Mouse (Mus musculus): Measurements from ENCODE around the gene Plekhn1. TPM values are rescaled to one million over a fixed set of nuclear protein-coding genes. Genes with fewer than 3 reads are reported as not detected.

Gene Plekhn1
- total and polyA plus RNA-seq, 2 experiments from 2014 or later, result 19.3 to 46.6 TPM

DNA sequence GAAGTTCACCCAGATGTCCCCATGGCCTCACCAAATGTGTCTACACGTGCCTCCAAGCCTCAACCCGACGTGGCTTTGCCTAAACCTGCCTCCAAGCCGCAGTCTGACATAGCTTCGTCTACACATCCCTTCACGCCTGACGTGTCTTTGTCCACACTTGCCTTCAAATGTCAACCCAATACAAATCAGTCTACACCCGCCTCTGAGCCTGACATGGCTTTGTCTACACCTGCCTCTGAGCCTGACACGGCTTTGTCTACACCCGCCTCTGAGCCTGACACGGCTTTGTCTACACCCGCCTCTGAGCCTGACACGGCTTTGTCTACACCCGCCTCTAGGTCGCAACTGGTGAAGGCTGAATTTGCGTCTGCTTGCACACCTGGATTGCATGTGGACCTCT lies 16.8 kb downstream of the Plekhn1 start:
- H3K27ac ChIP-seq (ENCODE audit: low read depth, low read length), result no peak overlapping the region
- no peak for TF ChIP-seq CTCF (IDR thresholded peaks at IDR 0.05)
- ATAC-seq (ENCODE audit: low FRiP score) (no peak), DNase-seq (ENCODE audit: low spot score) (no peak)
- no peaks in the 10 kb centered on the region for H3K4me1 ChIP-seq (ENCODE audit: insufficient read depth, low read length)
- H3K36me3 ChIP-seq (ENCODE audit: insufficient read depth, low read length), result no peaks in the 10 kb centered on the region; the same call in 1 of the 2 replicates
- H3K4me3 ChIP-seq (ENCODE audit: low read depth, low read length), result no peak overlapping the region
- H3K9ac ChIP-seq (replicated peaks; ENCODE audit: low read length, poor library complexity, severe bottlenecking), result no peak overlapping the region
- 81% methylated on average over 16 of the region's 16 CpGs for WGBS
- H3K4me2 ChIP-seq (ENCODE audit: low read depth, low read length, poor library complexity, severe bottlenecking), result no peak overlapping the region
- H3K27me3 ChIP-seq (ENCODE audit: insufficient read depth, low read length), result no peaks in the 10 kb centered on the region
- H3K9me3 ChIP-seq (ENCODE audit: low read length), result no peaks in the 10 kb centered on the region

DNA sequence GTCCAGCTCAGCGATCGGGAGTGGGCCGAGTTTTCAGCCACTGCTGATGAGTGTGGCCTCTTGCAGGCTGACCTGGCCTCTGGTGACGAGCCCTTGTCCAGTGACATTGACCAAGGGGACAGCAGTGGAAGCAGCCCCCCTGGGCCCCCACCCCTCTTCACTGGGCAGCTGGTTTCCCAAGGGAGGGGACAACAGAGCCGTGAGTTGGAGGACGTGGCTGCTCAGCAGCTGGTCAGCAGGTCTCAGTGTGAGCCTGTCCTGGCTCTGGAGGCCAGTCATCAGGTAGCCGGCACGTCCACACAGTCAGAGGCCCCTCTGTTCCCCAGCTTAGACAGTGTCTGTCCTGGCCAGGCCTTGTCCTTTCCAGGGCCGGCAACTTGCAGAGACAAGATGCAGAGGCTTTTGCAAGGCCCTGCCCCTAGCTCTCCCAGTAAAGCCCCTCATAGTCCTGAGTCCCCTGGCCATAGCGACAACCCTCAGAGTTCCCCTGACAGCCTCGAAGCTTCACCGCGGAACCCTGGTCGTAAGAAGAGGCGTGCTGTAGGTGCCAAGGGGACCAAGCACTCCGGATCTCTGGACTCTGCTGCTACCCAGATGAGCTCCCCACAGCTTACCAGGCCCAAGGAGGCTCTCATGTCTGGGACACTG lies 17.5 kb downstream of the Plekhn1 start:
- ATAC-seq (ENCODE audit: low FRiP score) (no peak), DNase-seq (ENCODE audit: low spot score) (no peak)
- Histone ChIP-seq H3K36me3 (ENCODE audit: insufficient read depth, low read length) (no peaks in the 10 kb centered on the region; the same call in 1 of the 2 replicates), H3K4me2 (ENCODE audit: low read depth, low read length, poor library complexity, severe bottlenecking) (no peak overlapping the region), H3K4me3 (ENCODE audit: low read depth, low read length) (no peak overlapping the region), H3K9me3 (ENCODE audit: low read length) (no peaks in the 10 kb centered on the region), H3K27ac (ENCODE audit: low read depth, low read length) (no peak overlapping the region), H3K27me3 (ENCODE audit: insufficient read depth, low read length) (no peaks in the 10 kb centered on the region), H3K4me1 (ENCODE audit: insufficient read depth, low read length) (no peaks in the 10 kb centered on the region), H3K9ac (replicated peaks; ENCODE audit: low read length, poor library complexity, severe bottlenecking) (no peak overlapping the region)
- WGBS, result 80% methylated on average over 16 of the region's 16 CpGs
- no peak for TF ChIP-seq CTCF (IDR thresholded peaks at IDR 0.05)

DNA sequence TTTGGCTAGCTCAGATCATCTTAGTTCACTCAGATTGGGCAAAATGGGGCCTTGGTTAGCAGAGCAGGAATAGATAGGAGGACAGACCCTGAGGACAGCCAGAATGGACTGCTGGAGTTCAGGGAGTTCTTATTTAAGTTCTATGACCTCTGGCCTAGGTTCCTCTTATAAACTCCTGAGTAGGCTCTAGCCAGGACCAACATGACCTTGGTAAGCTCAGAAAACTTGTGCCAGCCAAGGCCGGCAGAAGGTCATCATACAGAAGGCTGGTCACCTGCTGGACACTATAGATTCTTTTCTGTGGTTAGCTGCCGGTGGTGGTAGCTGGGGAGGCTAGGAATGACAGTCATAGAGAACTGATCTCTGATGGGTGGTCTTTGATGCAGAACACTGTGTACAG lies 18.5 kb downstream of the Plekhn1 start:
- no peak overlapping the region for H3K9ac ChIP-seq (replicated peaks; ENCODE audit: low read length, poor library complexity, severe bottlenecking)
- no peak overlapping the region for H3K27ac ChIP-seq (ENCODE audit: low read depth, low read length)
- H3K4me3 ChIP-seq (ENCODE audit: low read depth, low read length), result no peak overlapping the region
- no peaks in the 10 kb centered on the region for H3K4me1 ChIP-seq (ENCODE audit: insufficient read depth, low read length)
- DNase-seq (ENCODE audit: low spot score), result no peak
- H3K4me2 ChIP-seq (ENCODE audit: low read depth, low read length, poor library complexity, severe bottlenecking), result no peak overlapping the region
- no peaks in the 10 kb centered on the region for H3K9me3 ChIP-seq (ENCODE audit: low read length)
- H3K27me3 ChIP-seq (ENCODE audit: insufficient read depth, low read length), result no peaks in the 10 kb centered on the region
- no peak for TF ChIP-seq CTCF (IDR thresholded peaks at IDR 0.05)
- ATAC-seq (ENCODE audit: low FRiP score), result no peak
- 94% methylated on average over 2 of the region's 2 CpGs for WGBS
- H3K36me3 ChIP-seq (ENCODE audit: insufficient read depth, low read length), result no peaks in the 10 kb centered on the region

DNA sequence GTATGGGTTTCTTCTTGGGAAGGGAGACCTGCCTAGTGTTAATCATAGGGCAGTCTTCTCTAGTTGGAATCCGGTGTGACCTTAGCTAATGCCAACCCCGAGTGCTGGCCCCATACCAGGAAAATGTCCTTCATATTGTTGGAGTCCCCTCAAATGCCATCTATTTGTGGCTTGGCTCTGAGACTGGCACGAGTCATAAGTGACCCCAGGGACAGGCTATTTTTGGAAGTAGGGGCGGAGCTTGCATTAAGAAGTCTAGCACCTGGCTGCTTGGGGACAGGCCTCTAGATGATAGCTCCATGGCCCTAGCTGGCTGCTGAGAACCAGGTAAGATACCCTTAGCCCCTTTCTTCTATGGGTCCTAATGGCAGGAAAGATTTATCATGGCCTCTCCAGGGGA lies 19.0 kb downstream of the Plekhn1 start, which contains the start of gene Perm1:
Gene Perm1 (plus strand): TSS at position 220 of the 400 bp plus-strand sequence.
- H3K36me3 ChIP-seq (ENCODE audit: insufficient read depth, low read length), result no peaks in the 10 kb centered on the region
- H3K27ac ChIP-seq (ENCODE audit: low read depth, low read length), result no peak within 1 kb of the TSS
- no peak for TF ChIP-seq CTCF (IDR thresholded peaks at IDR 0.05)
- no peaks in the 10 kb centered on the region for H3K4me1 ChIP-seq (ENCODE audit: insufficient read depth, low read length)
- no peak within 1 kb of the TSS for H3K4me2 ChIP-seq (ENCODE audit: low read depth, low read length, poor library complexity, severe bottlenecking)
- ATAC-seq (ENCODE audit: low FRiP score) (no peak), DNase-seq (ENCODE audit: low spot score) (no peak)
- 84% methylated on average over 4 of the region's 4 CpGs for WGBS
- no peaks in the 10 kb centered on the region for H3K9me3 ChIP-seq (ENCODE audit: low read length)
- no peaks in the 10 kb centered on the region for H3K27me3 ChIP-seq (ENCODE audit: insufficient read depth, low read length)
- H3K4me3 ChIP-seq (ENCODE audit: low read depth, low read length), result no peak within 1 kb of the TSS
- no peak within 1 kb of the TSS for H3K9ac ChIP-seq (replicated peaks; ENCODE audit: low read length, poor library complexity, severe bottlenecking)

GRCm38 (mm10) chr4:156213134-156213533 lies 21.5 kb downstream of the Plekhn1 start:
- no peak for ATAC-seq (ENCODE audit: low FRiP score)
- DNase-seq (ENCODE audit: low spot score), result no peak
- Histone ChIP-seq H3K4me2 (ENCODE audit: low read depth, low read length, poor library complexity, severe bottlenecking) (no peak overlapping the region), H3K27ac (ENCODE audit: low read depth, low read length) (no peak overlapping the region), H3K36me3 (ENCODE audit: insufficient read depth, low read length) (no peaks in the 10 kb centered on the region), H3K27me3 (ENCODE audit: insufficient read depth, low read length) (no peaks in the 10 kb centered on the region), H3K4me3 (ENCODE audit: low read depth, low read length) (no peak overlapping the region), H3K9me3 (ENCODE audit: low read length) (no peaks in the 10 kb centered on the region), H3K4me1 (ENCODE audit: insufficient read depth, low read length) (no peaks in the 10 kb centered on the region), H3K9ac (replicated peaks; ENCODE audit: low read length, poor library complexity, severe bottlenecking) (no peak overlapping the region)
- TF ChIP-seq CTCF (IDR thresholded peaks at IDR 0.05), result no peak
- 95% methylated on average over 13 of the region's 13 CpGs for WGBS

DNA sequence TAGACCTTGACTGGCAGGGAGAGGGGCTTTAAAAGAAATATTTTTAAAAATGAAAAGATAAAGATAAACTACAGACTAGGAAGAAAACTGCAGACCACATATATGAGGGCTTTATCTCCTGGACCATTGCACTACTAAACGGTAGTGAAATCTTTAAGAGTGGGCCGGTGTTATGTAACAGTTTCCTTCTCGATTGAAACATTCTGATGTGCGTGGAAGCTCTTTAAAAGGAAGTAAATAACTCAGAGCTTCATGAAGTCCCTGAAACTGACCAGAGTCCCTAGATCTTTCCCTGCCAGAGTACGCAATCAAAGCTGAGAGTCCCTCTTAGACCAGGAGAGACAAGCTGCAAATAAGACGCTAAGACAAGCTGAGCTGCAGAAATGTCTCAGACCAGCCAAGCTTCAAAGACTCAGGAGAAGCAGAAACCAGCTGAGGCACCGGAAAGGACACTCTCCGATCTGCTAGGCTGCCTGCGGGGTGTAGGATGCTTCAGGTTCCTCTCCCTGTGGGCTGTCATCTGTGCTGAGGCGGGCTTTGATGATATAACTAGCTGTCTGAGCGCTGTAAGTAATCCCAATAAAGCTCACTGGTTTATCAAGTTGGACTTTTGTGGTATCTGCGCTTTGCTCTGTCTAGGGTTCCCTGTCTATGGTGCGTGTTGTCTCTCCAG lies 24.6 kb downstream of the Plekhn1 start:
- no peak overlapping the region for H3K27ac ChIP-seq (ENCODE audit: low read depth, low read length)
- ATAC-seq (ENCODE audit: low FRiP score), result no peak
- H3K4me1 ChIP-seq (ENCODE audit: insufficient read depth, low read length), result no peaks in the 10 kb centered on the region
- H3K9me3 ChIP-seq (ENCODE audit: low read length), result no peaks in the 10 kb centered on the region
- H3K36me3 ChIP-seq (ENCODE audit: insufficient read depth, low read length), result no peaks in the 10 kb centered on the region
- H3K4me2 ChIP-seq (ENCODE audit: low read depth, low read length, poor library complexity, severe bottlenecking), result no peak overlapping the region
- no peak for TF ChIP-seq CTCF (IDR thresholded peaks at IDR 0.05)
- H3K4me3 ChIP-seq (ENCODE audit: low read depth, low read length), result no peak overlapping the region
- H3K27me3 ChIP-seq (ENCODE audit: insufficient read depth, low read length), result no peaks in the 10 kb centered on the region
- H3K9ac ChIP-seq (replicated peaks; ENCODE audit: low read length, poor library complexity, severe bottlenecking), result no peak overlapping the region
- 76% methylated on average over 13 of the region's 13 CpGs for WGBS
- DNase-seq (ENCODE audit: low spot score), result no peak

Data from midbrain, postnatal 0 days (tissue).